Mouse (Mus musculus) small intestine, adult 2 months (tissue): ENCODE data around the gene Gm6993.

Experiments used
- CTCF ChIP-seq: fragments of 200-500 bp; IDR thresholded peaks from 2 replicates; pipeline ENCODE4 v1.5.1; 2012; ENCODE audit warnings: low read depth, mild to moderate bottlenecking, control low read depth, inconsistent platforms, low read length, moderate library complexity, mixed read lengths; ENCODE audit not compliant: insufficient replicate concordance, insufficient read length; ENCODE audit errors: extremely low read depth
- POLR2A ChIP-seq: fragments of 200-500 bp; IDR thresholded peaks from 2 replicates; pipeline ENCODE4 v1.6.1; 2012; ENCODE audit warnings: low read depth, mild to moderate bottlenecking, control low read depth, inconsistent platforms, low read length, moderate library complexity

GRCm38 (mm10) chr12:31283617-31284136 lies 43.1 kb downstream of the Gm6993 start:
- TF ChIP-seq CTCF (no peak), POLR2A (no peak)
